Mouse (Mus musculus): ENCODE measurements at regions not wholly inside any gene's neighbourhood (a gene's known extent, or its start where the extent isn't known, plus 50 kb on each side); places are given as distances from the start of the nearest gene placed in this dataset.
"Not testable (repeated sequence)": the region's sequence is repeated elsewhere in the genome, so short reads cannot be mapped to it uniquely, and the experiment has no call there.

DNA sequence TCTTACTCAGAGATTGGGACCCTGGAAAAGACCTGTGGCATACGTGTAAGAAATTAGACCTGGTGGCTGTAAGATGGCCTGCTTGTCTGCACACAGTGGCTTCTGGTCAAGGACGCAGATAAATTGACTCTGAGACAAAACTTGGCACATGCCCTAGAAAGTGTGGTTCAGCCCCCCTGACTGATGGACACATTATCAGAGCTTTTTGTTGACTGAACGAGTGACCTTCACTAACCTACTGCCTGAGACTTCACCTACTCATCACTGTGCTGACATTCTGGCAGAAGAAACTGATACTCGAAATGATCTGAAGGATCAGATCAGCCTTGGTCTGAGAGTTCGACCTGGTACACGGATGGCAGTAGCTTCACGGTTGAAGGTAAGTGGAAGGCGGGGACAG is 330.9 kb upstream of the B430218F22Rik start:
- DNase-seq, result not testable (repeated sequence)

DNA sequence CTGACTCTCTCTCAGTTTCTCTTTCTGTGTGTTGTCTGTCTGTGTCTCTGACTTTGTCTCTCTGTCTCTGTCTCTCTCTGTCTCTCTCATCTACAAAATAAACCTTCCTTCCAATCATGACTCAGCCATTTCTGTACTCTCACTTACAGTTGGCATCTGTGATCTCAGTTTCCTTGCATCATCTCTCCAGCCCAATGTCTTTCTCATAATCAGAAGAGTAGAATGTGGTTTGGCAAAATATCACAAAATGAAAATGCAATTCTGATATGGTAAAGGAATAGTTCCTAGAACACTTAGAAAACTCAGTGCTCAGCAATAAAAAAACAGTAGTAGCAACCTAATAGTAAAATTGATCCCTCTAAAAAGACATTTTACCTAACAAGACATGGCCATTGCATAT is 320.9 kb upstream of the B430218F22Rik start:
- no peak for DNase-seq

DNA sequence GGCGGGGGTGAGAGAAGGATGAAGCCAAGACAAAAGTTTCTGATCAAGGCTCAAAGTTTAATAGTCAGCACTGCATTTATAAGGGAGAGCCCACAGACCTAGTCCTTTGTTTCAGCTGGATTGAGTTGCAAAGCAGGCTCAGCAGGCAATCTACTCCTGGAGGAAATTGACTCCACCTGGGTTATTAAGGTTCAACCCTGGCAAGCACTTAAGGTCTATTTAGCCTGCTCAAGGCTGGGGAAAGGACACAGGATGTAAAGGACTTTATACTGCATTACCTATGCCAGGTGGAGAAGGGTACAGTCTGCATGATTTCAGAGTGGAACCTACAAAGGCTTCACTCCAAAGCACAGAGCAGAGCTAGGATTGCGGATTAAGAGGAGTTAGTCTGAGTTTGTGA is 318.4 kb upstream of the B430218F22Rik start:
- DNase-seq, result no peak

DNA sequence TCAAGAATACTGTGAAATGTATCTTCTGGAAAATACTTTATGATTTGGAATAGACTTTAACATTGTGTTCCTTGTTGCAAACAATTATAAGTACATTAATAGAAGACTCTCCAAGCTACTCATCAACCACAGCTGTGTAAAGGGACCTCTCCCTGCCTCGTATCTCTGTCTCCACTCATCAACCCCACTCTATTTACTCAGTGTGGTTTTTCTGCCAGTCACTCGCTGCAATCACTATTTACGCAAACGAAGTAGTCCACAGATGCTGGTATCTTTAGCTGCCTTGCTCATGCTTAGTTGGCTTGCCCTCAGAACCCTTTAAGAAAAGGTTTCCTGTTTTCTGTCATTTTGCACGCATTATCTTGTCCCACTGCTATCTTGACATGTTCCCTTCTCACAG is 300.1 kb upstream of the B430218F22Rik start:
- no peak for DNase-seq

DNA sequence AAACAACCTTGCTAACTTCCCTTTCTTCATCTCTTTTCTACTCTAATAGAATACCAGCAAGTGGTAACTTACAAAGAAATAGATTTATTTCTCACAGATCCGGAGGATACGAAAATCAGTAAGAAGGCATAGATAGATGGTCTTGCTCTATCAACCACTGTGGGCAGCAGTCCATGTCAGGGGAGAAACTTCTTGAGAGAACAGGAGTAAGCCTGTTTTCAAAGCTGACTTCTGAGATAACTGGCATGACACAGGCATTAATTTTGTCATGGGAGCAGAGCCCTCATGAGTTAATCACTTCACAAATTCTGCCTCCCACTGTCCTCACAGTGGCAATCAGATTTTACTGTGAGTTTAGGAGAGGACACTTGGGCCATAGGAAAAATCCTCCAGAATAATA is 299.5 kb upstream of the B430218F22Rik start:
- DNase-seq, result no peak

DNA sequence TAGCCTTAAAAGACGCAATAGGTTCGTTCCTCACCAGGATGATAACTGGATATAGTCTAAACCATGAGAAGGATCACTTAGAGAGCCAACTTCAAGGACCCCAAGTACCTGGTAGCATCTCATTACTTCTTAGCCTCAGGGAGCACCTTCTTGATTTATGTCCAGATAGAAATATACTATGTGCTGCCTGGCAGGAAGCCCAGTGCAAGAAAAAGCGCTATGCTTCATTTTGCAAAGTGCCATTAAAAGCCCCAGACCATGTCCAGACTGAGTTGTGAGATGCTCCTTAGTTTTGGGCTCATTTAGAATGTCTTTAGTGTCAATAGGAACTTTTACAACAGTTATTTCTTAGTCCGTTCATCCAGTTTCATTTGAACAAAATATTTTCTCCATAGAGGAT is 298.3 kb upstream of the B430218F22Rik start:
- DNase-seq, result no peak

DNA sequence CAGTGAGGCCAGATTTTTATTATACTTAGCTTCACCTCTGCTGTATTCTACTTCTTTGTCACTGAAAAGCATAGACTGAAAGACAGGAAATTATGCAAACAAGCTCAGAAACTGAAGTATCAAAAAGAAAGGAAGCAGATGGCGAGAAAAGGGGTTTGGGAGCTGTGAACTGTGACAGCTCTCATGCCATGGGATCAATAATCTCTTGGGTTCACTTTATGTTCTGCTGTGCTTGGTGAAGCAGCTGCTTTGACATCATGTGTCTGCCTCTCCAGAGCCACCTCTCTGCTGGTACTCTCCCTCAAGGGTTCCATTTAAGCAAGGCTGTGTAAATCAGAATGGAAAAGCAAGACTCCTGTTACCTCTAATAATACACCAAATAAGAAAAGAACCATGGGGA is 291.3 kb upstream of the B430218F22Rik start:
- DNase-seq, result peak in 1 of 2 experiments; percentile 1

Measured in cerebellum, postnatal 10 days (tissue).